Mouse (Mus musculus) monocyte, adult 5-6 weeks (primary cell): Measurements from ENCODE around the gene Opcml. TPM values are rescaled to one million over a fixed set of nuclear protein-coding genes. Genes with fewer than 3 reads are reported as not detected.

Experiments used
- ATAC-seq: fragments of 153-309, 156-312 bp; replicated peaks from 2 replicates; pipeline ENCODE4 v1.8.0; 2017; ENCODE audit warnings: mild to moderate bottlenecking; ENCODE audit not compliant: low TSS enrichment, insufficient number of reproducible peaks, severe bottlenecking, poor library complexity, low FRiP score
- total RNA-seq: library from RNA; stranded (forward); fragments of 200-1000, 200-491, 200-594 nt; gene quantifications from 3 replicates; pipeline ENCODE4 v1.2.3, GENCODE M21; 2017

Gene Opcml
- total RNA-seq, 1 experiment from 2014 or later = not detected

- ATAC-seq = no peak
Observed at GRCm38 (mm10) chr9:28613683-28614620, 823.4 kb downstream of the Opcml start.

GRCm38 (mm10) chr9:28615447-28615846, 824.9 kb downstream of the Opcml start:
- ATAC-seq = no peak

GRCm38 (mm10) chr9:28617666-28618065, 827.1 kb downstream of the Opcml start:
- no peak for ATAC-seq

GRCm38 (mm10) chr9:28618186-28618892, 827.8 kb downstream of the Opcml start:
- ATAC-seq = no peak

GRCm38 (mm10) chr9:28621939-28622338, 831.4 kb downstream of the Opcml start:
- ATAC-seq = no peak

GRCm38 (mm10) chr9:28624870-28625269, 834.3 kb downstream of the Opcml start:
- ATAC-seq = no peak

- no peak for ATAC-seq
Observed at GRCm38 (mm10) chr9:28642766-28643165, 852.2 kb downstream of the Opcml start.

- no peak for ATAC-seq
Observed at GRCm38 (mm10) chr9:28644063-28644462, 853.5 kb downstream of the Opcml start.

- ATAC-seq = no peak
Observed at GRCm38 (mm10) chr9:28650089-28650488, 859.5 kb downstream of the Opcml start.

GRCm38 (mm10) chr9:28659996-28660395, 869.4 kb downstream of the Opcml start:
- ATAC-seq = no peak

GRCm38 (mm10) chr9:28662882-28663281, 872.3 kb downstream of the Opcml start:
- ATAC-seq = no peak

GRCm38 (mm10) chr9:28680309-28680708, 889.7 kb downstream of the Opcml start:
- ATAC-seq = no peak

GRCm38 (mm10) chr9:28681252-28682037, 890.9 kb downstream of the Opcml start:
- ATAC-seq = no peak

- ATAC-seq = no peak
Observed at GRCm38 (mm10) chr9:28683951-28684470, 893.4 kb downstream of the Opcml start.

GRCm38 (mm10) chr9:28686942-28687611, 896.5 kb downstream of the Opcml start:
- no peak for ATAC-seq

- ATAC-seq = no peak
Observed at GRCm38 (mm10) chr9:28690134-28690533, 899.6 kb downstream of the Opcml start.

- no peak for ATAC-seq
Observed at GRCm38 (mm10) chr9:28705796-28706195, 915.2 kb downstream of the Opcml start.

GRCm38 (mm10) chr9:28714544-28714943, 924.0 kb downstream of the Opcml start:
- ATAC-seq = no peak
